Mouse (Mus musculus) embryonic facial prominence, embryonic 10.5 days (tissue): ENCODE measurements around the gene Chrna10. TPM values are rescaled to one million over a fixed set of nuclear protein-coding genes. Genes with fewer than 3 reads are reported as not detected.

ENCODE experiments used
- DNase-seq: peaks from one replicate; pipeline ENCODE4 v3.0.0-alpha.2; 2017; ENCODE audit warnings: low spot score
- H3K27ac ChIP-seq: fragments of 300-500 bp; sonication (generic); replicated peaks from 2 replicates; pipeline ENCODE4 v1.5.1; 2016; ENCODE audit warnings: mild to moderate bottlenecking
- H3K27me3 ChIP-seq: fragments of 300-500 bp; sonication (generic); replicated peaks from 2 replicates; pipeline ENCODE4 v1.6.1; 2016; ENCODE audit warnings: low read depth, mild to moderate bottlenecking; ENCODE audit not compliant: poor library complexity, severe bottlenecking
- H3K36me3 ChIP-seq: fragments of 300-500 bp; sonication (generic); replicated peaks from 2 replicates; pipeline ENCODE4 v1.6.1; 2016; ENCODE audit warnings: mild to moderate bottlenecking, moderate library complexity
- H3K4me1 ChIP-seq: fragments of 300-500 bp; sonication (generic); 2 replicates; pipeline ENCODE4 v1.6.1; 2016
- H3K4me3 ChIP-seq: fragments of 300-500 bp; sonication (generic); 2 replicates; pipeline ENCODE4 v1.5.1; 2016; ENCODE audit warnings: mild to moderate bottlenecking, moderate library complexity
- H3K9me3 ChIP-seq: fragments of 300-500 bp; sonication (generic); 2 replicates; pipeline ENCODE4 v1.6.1; 2016; ENCODE audit warnings: mild to moderate bottlenecking
- WGBS: fragments of 180-500 bp; shearing (Covaris S2); methylation state at CpG from one replicate; pipeline ENCODE4 v1.1.7; 2016; 5-methylcytosine and 5-hydroxymethylcytosine counted together
- polyA plus RNA-seq: library from polyadenylated mRNA; unstranded; fragments of >200 nt; fragmentation: Nextera tagmentation; extraction: Ambion mirVana; gene quantifications from 2 replicates; pipeline ENCODE4 v1.2.1, GENCODE M21; 2016

Chrna10 gene
- polyA plus RNA-seq, 1 experiment from 2014 or later = not detected

DNA sequence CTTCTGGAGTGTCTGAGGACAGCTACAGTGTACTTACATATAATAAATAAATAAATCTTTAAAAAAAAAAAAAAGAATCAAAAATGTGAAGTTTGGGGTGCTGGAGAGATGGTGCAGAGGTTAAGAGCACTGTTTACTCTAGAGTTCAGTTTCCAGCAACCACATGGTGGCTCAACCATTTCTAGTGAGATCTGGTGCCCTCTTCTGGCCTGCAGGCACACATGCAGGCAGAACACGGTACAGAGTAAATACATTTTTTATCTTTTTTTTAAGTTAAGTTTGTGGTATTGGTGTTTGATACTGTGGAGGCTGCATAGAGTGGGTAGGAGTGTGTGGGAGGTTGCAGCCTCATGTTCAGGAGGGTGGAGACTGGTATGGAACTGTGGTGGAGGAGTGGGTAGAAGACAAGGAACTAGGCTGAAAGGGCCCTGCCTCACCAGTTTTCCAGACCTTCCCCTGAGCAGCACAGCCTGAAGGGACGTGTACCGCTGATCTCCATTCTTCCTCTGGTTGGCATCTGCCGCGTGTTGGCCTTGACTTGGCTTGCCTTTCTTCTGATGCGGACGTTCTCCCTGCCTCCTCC lies 39.8 kb downstream of the Chrna10 start:
- Histone ChIP-seq H3K27me3 (no peaks in the 10 kb centered on the region), H3K4me3 (no peak overlapping the region), H3K4me1 (no peaks in the 10 kb centered on the region), H3K36me3 (peaks cover 98% of the 10 kb centered on the region), H3K9me3 (no peaks in the 10 kb centered on the region), H3K27ac (no peak overlapping the region)
- no peak for DNase-seq
- 83% methylated on average over 7 of the region's 7 CpGs for WGBS

DNA sequence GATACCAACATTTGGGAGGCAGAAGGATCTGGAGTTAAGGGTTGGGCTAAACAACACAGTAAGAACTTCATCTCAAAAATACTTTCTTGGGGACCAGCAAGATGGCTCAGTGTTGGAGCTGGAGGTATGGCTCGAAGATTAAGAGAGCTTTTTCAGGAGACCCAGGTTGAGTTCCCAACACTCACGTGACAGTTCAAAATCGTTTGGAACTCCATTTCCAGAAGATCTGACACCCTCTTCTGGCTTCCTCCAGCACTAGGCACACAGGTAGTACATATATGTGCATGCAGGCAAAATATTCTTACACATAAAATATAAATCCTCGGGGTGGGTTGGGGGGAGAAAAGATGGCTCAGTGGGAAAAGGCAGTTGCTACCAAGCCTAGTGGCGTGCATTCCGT lies 50.3 kb downstream of the Chrna10 start:
- Histone ChIP-seq H3K4me1 (peaks cover 22% of the 10 kb centered on the region), H3K4me3 (peak overlapping the region; percentile 82), H3K9me3 (no peaks in the 10 kb centered on the region), H3K27me3 (no peaks in the 10 kb centered on the region), H3K27ac (peak overlapping the region; percentile 93), H3K36me3 (peaks cover 46% of the 10 kb centered on the region)
- no peak for DNase-seq
- 83% methylated on average over 6 of the region's 6 CpGs for WGBS

DNA sequence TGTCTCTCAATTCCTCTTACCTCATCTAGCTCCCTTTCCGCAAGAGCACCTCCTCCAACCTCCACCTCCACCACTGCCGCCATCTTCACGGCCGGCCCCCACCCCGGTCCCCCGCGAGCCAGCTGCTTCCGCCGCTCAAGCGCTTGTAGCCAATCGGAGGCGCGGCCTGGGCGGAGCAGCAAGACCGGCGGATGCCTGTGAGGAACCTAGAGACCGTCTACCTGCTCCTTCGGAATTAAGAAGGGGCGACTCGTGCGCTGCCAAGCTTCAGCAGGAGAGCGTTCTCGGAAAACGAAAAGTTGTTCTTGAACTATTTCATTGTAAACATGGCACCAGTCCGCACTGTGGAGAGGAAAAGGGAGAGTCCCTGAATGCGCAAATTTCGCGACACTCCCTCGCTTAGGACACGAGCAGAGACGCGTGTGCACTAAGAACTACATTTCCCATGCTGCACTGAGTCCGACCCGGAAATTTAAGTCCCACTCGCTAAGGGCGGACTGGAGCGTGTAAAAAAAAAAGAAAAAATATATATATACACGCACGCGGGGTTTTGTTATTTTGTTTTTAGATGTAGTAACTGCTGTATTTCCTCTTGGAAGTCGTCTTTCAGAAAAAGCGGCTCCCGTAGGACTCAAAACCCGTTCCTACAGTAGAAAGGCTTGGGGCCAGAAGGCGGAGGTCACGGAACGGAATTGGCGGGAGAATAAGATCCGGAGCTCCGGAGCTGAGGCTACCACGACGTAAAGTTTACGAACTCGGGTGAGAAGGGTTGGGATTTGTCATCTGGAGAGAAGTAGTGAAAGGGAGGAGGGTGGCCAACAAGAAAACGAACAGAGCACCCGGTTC lies 51.4 kb downstream of the Chrna10 start, which contains the start of the genes Rnf121, Xndc1 and Xntrpc:
TSS of gene Rnf121 (minus strand) at position 424 of the 846 bp plus-strand sequence.
TSS of gene Xndc1 (plus strand) at position 466 of the 846 bp plus-strand sequence.
TSS of gene Xntrpc (plus strand) at position 668 of the 846 bp plus-strand sequence.
- H3K27me3 ChIP-seq = no peaks in the 10 kb centered on the region
- peak within 1 kb of the TSS; percentile 93 for H3K27ac ChIP-seq
- H3K9me3 ChIP-seq = no peaks in the 10 kb centered on the region
- peaks cover 22% of the 10 kb centered on the region for H3K4me1 ChIP-seq
- H3K36me3 ChIP-seq = peaks cover 45% of the 10 kb centered on the region
- peak within 1 kb of the TSS; percentile 82 for H3K4me3 ChIP-seq
- WGBS = under 1% methylated on average over 56 of the region's 56 CpGs
- peak; percentile 96 for DNase-seq

DNA sequence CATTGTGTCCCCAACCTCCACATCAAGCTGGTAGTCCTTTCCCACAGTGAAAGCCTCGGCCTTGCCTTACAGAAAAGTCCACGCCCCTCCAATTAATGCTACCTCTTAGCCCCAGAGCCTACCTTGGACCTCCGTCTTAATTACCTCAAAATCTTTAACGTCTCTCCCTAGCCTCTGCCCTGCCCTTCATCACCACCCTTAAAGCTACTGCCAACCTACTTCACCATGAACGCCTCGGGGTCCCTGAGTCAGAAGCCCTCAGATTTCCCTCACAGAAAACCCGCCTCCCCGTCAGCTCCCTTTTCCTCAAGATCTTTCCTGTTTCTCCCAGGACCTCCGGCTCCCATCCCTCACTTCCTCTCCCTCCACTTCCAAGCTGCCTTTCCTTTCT lies 52.0 kb downstream of the Chrna10 start:
- no peaks in the 10 kb centered on the region for H3K27me3 ChIP-seq
- under 1% methylated on average over 9 of the region's 9 CpGs for WGBS
- peaks cover 22% of the 10 kb centered on the region for H3K4me1 ChIP-seq
- peaks cover 45% of the 10 kb centered on the region for H3K36me3 ChIP-seq
- H3K27ac ChIP-seq = peak overlapping the region; percentile 93
- no peaks in the 10 kb centered on the region for H3K9me3 ChIP-seq
- H3K4me3 ChIP-seq = peak overlapping the region; percentile 82
- no peak for DNase-seq

DNA sequence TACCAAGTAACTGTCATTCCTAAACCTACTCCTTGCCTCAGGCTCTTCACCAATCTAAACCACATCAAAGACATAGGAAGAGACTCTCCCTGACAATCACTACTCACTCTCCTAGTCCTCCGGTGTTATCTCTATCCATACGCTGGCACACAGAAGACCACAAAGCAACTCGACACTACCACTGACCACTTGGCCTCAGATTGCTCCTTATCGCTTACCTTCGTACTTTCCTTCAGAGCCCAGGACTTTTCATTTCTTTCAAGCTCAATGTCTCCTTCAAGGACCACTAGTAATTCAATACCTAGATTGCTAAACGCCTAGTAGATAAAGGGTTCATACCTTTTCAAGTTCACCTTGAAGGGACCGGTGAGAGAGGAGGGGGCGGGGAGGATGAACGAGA lies 52.7 kb downstream of the Chrna10 start:
- Histone ChIP-seq H3K27me3 (no peaks in the 10 kb centered on the region), H3K9me3 (no peaks in the 10 kb centered on the region), H3K4me1 (peaks cover 22% of the 10 kb centered on the region), H3K4me3 (peak overlapping the region; percentile 82), H3K36me3 (peaks cover 47% of the 10 kb centered on the region), H3K27ac (no peak overlapping the region)
- 89% methylated on average over 9 of the region's 9 CpGs for WGBS
- DNase-seq = no peak

DNA sequence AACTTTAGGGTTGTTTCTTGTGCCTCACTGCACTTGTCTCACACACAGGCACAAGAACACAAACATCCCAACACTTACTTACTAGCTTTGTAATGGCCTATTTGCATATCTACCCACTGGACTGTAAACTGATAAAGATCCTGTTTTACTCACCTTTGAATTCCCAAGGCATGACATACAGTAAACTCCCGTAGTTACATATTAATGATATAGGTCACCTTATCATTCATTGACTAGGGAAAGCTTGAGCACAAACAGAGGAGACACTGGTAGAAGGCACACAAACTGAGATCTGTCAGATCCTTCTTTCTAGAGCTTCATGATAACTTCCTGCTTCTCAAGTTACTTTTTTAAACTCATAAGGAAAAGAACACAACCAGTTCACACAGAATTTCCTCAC lies 54.4 kb downstream of the Chrna10 start:
- H3K4me3 ChIP-seq = no peak overlapping the region
- H3K4me1 ChIP-seq = peaks cover 22% of the 10 kb centered on the region
- H3K27ac ChIP-seq = no peak overlapping the region
- peaks cover 48% of the 10 kb centered on the region for H3K36me3 ChIP-seq
- no peaks in the 10 kb centered on the region for H3K9me3 ChIP-seq
- no peak for DNase-seq
- H3K27me3 ChIP-seq = no peaks in the 10 kb centered on the region
- WGBS = 87% methylated on average over 1 of the region's 1 CpGs

DNA sequence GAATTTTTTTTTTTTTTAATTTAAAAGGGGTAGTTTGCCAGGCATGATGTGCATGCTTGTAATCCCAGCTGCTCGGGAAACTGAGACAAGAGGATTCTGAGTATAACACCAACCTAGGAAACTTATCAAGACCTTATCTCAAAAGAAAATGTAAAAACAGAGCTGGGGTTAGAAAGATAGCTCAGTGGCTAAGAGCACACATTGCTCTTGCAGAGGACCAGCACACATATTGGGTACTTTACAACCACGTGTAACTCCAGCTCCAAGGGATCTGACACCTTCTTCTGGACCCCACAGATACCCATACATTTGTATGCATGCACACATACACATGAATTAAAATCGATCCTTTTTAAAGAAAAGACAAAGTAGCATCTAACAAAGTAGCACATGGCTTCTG lies 55.3 kb downstream of the Chrna10 start:
- 88% methylated on average over 3 of the region's 3 CpGs for WGBS
- H3K4me3 ChIP-seq = no peak overlapping the region
- DNase-seq = no peak
- no peaks in the 10 kb centered on the region for H3K9me3 ChIP-seq
- no peak overlapping the region for H3K27ac ChIP-seq
- H3K4me1 ChIP-seq = peaks cover 19% of the 10 kb centered on the region
- H3K36me3 ChIP-seq = peaks cover 56% of the 10 kb centered on the region
- no peaks in the 10 kb centered on the region for H3K27me3 ChIP-seq

Other genes starting within 250 kb of the Chrna10 start
- 1.2 and 2.4 TPM in 2 replicates for gene Folr1, start 246.0 kb downstream of the Chrna10 start, polyA plus RNA-seq
- 159 and 168 TPM in 2 replicates for gene Lamtor1, start 210.9 kb downstream of the Chrna10 start, polyA plus RNA-seq
- 0.59 and 0.72 TPM in 2 replicates for gene Tomt, start 210.5 kb downstream of the Chrna10 start, polyA plus RNA-seq
- 9.4 and 9.7 TPM in 2 replicates for gene Lrrc51, start 182.9 kb downstream of the Chrna10 start, polyA plus RNA-seq
- gene Numa1, start 182.7 kb downstream of the Chrna10 start, polyA plus RNA-seq = 110 and 113 TPM in 2 replicates
- gene Il18bp, start 98.1 kb downstream of the Chrna10 start, polyA plus RNA-seq = 3.0 and 3.4 TPM in 2 replicates
- 28.4 and 30.9 TPM in 2 replicates for gene Rnf121, start 51.4 kb downstream of the Chrna10 start, polyA plus RNA-seq
- gene Xndc1, start 51.3 kb downstream of the Chrna10 start, polyA plus RNA-seq = 43.3 and 44.5 TPM in 2 replicates
- 2.5 and 2.6 TPM in 2 replicates for gene Xntrpc, start 51.1 kb downstream of the Chrna10 start, polyA plus RNA-seq
- gene Trpc2, start 33.7 kb downstream of the Chrna10 start, polyA plus RNA-seq = 0.17 TPM in 1 of 2 replicates, not detected in the other
- 1.1 TPM in 2 replicates for gene Art1, start 15.1 kb downstream of the Chrna10 start, polyA plus RNA-seq
- 2.6 and 3.0 TPM in 2 replicates for gene Art5, start 7.3 kb downstream of the Chrna10 start, polyA plus RNA-seq
- gene Nup98, start 93.3 kb upstream of the Chrna10 start, polyA plus RNA-seq = 48.2 and 50.6 TPM in 2 replicates
- 61.3 and 62.4 TPM in 2 replicates for gene Pgap2, start 93.4 kb upstream of the Chrna10 start, polyA plus RNA-seq
- gene Rhog, start 139.2 kb upstream of the Chrna10 start, polyA plus RNA-seq = 42.5 and 48.4 TPM in 2 replicates
- 13.0 and 14.6 TPM in 2 replicates for gene Stim1, start 151.0 kb upstream of the Chrna10 start, polyA plus RNA-seq